Mouse (Mus musculus): Measurements from ENCODE around the gene Dolk. TPM values are rescaled to one million over a fixed set of nuclear protein-coding genes. Genes with fewer than 3 reads are reported as not detected.

The Dolk gene
- total RNA-seq (2022), result 10 to 100 TPM; 20.8 to 25.2 (median 24.1) TPM

GRCm38 (mm10) chr2:30286192-30287026, at the start of gene Dolk, which contains the start of gene Nup188:
TSS of gene Dolk (minus strand) at chr2:30286334.
TSS of gene Nup188 (plus strand) at chr2:30286397.
- DNase-seq (ENCODE audit: low spot score), result peak; percentile 95

DNA sequence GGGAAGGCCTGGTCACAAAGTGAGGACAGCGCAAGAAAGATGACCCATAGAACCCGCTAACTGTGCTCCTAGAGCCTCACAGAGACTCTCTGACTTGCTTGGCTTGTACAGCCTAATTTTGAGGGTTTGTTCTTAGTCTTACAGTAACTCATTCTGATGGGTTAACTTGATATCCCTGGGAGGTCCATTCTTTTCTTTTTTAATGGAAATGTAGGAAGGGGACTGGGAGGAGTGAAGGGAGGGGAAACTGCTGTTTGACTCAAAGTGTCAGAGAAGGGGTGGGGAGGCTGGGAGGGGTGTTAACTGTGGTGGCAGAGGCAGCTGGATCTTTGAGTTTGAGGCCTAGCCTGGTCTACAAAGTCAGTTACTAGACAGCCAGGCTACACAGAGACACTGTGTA, 49.2 kb upstream of the Dolk start:
- no peak for DNase-seq (ENCODE audit: low spot score)

GRCm38 (mm10) chr2:30328791-30329190, 42.7 kb upstream of the Dolk start:
- no peak for DNase-seq (ENCODE audit: low spot score)

DNA sequence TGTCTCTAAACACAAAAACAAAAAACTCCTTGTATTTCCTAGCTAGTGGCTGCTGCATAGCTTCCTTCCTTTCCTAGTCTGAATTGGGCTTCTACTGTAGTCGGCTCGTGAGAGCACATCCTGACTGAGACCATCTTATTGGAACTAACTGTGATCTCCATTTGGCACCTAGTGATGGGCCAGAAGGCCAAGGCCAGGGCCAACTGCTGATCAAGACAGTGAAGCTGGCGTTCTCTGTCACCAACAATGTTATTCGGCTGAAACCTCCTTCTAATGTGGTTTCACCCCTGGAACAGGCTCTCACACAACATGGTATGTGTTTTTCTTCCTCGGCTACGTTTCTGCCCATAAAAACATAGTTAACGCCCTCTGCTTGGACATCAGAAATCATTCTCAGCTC, 41.1 kb upstream of the Dolk start:
- no peak for DNase-seq (ENCODE audit: low spot score)

DNA sequence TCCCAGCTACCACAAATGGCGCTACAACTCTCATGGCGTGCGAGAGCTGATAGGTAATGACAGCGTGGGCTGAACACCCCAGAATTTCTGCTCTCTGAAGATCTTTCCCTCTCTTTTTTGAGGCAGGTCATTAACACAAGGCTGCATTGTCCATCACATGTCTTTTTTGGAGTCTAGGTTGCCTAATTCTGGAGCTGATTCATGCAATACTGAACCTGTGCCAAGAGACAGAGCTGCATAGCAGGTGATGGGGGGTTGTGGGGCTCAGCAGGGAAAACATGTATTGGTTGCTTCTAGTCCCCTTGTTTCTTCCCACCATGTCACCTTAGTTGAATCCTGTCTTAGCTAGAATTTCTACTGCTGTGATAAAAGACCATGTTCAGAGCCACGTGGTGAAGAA, 39.2 kb upstream of the Dolk start:
- DNase-seq (ENCODE audit: low spot score), result no peak

- DNase-seq (ENCODE audit: low spot score), result no peak
Measured at GRCm38 (mm10) chr2:30323111-30323510, 37.0 kb upstream of the Dolk start.

- no peak for DNase-seq (ENCODE audit: low spot score)
Measured at GRCm38 (mm10) chr2:30319260-30319659, 33.1 kb upstream of the Dolk start.

DNA sequence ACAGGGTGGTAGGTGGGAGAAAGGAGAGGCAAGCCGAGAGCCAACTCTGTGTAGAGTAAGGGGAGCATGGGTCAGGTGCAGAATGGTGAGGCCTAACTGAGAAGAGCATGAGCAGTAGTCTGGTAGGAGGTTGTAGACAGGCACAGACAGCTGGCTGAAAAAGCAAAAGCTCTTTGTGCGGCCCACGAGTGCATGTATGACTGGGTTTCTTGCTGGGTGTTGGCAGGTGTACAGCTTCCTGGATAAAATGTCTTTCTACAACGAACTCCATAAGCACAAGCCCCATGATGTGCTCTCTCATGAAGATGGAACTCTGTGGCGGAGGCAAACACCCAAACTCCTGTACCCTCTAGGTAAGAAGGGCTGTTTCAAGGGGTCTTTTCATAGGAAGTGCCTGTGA, 30.8 kb upstream of the Dolk start:
- no peak for DNase-seq (ENCODE audit: low spot score)

DNA sequence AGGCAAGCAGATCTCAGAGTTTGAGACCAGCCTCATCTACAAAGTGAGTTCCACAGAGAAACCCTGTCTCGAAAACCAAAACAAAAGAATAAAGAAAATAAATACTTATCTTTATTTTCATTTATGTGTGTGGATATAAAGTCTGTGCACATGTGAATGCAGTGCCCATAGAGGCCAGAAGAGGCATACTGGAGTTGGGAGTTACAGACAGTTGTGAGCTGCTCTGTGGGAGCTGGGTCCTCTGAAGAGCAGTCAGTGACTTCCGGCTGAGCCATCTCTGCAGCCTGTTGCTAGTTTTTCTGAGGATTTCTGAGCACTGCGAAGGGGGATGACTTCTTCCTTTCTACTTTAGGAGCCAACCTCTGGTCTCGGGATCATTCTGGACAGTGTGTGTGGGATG, 30.0 kb upstream of the Dolk start:
- DNase-seq (ENCODE audit: low spot score), result no peak

DNA sequence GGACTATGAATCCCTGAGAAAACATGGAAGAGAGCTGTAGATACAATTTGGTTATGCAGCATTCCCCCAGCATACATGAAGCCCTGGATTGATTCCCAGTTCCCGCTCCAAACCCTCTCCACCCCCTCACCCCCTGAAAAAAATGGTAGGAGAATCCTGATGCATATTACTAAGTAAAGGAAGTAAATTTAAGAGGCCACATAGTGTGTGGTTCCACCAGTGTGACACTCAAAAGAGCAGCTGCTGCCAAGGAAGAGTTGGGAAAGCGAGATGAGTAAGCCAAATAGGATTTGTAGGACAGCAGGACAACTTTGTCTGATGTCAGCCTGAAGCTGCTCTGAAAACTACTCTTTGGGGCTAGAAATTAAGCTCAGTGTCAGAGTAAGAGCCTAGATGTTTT, 25.3 kb upstream of the Dolk start:
- no peak for DNase-seq (ENCODE audit: low spot score)

GRCm38 (mm10) chr2:30309351-30309750, 23.2 kb upstream of the Dolk start:
- DNase-seq (ENCODE audit: low spot score), result no peak

GRCm38 (mm10) chr2:30306087-30306486, 20.0 kb upstream of the Dolk start:
- DNase-seq (ENCODE audit: low spot score), result no peak

DNA sequence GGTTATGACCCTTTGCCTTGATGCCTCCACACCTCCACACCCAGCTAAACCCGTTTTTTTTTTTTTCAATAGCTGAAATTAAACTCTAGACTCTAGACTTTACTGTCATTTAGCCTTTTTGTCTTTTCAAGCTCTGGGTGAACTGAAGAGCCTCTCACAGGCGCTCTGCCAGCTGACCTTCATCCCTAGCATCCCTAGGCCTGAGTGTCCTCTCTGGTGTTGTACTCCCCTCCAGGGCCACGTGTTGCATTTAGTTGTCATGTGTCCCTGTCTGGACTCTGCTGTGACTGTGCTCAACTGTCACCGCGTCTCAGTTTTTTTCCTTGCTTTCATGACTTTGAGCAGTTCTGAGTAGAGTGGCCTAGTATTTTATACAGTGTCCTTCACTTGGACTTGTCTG, 13.8 kb upstream of the Dolk start:
- no peak for DNase-seq (ENCODE audit: low spot score)

DNA sequence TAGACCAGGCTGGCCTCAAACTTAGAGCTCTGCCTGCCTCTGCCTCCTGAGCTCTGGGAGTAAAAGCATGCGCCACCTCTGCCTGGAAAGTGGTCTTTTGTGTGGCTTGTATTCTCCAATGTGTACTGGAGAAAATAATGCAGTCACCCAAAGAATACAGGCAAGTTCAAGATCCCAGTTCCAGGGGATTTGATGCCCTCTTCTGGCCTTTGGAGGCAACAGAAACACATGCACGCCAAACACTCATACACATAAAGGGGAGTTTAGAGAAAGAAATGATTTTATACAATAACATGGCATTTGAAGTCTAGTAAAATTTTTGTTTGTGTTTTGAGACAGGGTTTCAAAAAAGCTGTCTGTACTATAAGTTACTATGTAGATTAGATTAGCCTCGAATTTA, 13.4 kb upstream of the Dolk start:
- no peak for DNase-seq (ENCODE audit: low spot score)

DNA sequence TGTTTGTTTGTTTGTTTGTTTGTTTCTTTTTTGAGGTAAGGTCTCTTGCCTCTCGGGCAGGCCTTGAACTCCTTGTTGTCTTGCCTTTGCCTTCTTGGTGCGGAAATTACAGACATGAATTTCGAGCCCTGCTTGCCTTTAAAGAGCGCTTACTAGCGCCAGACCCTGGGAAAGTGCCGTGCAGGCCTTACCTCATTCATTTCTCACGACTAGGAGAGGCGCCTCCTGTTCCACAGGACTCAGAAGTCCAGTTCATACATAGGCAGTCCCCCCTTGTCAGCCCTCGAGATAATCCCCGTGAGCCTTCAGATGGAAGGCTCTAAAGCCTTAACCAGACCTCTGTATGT, 866 bp upstream of the Dolk start:
- no peak for DNase-seq (ENCODE audit: low spot score)

DNA sequence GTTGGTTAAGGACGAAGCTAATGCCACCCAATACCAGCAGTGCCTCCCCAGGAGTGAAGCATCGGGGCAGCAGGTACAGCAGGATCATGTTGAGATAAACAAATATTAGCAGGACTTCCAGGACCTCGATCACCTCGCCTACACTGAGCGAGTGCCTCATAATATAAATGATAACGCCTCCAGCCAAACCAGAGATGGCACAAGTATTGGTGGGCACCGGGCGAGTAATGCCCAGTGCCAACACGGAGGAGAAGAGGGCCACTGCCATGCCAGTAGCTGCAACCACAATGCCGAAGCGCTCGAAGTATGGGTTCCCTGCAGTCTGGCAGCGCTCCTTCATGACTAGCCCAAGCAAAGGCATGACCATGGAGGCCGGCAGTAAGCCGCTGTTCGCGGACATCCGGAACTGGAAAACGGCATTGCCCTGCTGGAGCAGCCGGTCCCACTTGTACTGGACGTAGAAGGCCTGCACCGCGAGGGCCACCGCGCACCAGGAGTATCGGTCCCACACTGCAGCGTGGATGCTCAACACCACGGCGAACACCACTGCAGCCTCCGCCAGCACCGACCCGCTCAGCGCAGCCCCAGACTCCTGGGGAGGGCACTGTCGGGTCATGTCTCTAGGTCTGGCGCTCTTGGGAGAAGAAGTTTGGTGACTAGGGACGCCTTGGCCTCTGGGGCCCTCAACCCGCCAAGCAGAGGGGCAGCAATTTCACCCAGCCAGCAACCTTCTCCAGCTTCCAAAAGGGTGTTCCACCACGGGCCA, 535 bp downstream of the Dolk start:
- DNase-seq (ENCODE audit: low spot score), result no peak

GRCm38 (mm10) chr2:30285004-30285403, 1.1 kb downstream of the Dolk start:
- no peak for DNase-seq (ENCODE audit: low spot score)

DNA sequence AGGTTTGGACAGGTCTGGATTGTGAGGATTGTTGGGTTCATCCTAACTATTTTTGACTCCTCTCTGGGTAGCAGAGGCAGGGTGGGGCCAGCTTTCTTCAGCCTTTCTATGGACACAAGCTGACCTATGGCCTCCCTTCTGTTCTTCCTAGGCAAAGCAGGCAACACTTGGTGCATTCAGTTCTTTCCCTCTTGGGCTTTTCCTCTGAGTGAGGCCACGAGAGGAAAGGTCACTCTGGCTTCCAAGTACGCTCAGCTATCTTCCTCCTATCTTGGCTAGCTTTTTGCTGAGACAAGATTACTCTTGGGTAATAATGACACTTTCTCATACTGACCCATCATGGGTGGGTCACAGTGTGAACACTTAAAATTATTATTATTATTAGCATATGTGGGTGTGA, 2.9 kb downstream of the Dolk start:
- DNase-seq (ENCODE audit: low spot score), result no peak

DNA sequence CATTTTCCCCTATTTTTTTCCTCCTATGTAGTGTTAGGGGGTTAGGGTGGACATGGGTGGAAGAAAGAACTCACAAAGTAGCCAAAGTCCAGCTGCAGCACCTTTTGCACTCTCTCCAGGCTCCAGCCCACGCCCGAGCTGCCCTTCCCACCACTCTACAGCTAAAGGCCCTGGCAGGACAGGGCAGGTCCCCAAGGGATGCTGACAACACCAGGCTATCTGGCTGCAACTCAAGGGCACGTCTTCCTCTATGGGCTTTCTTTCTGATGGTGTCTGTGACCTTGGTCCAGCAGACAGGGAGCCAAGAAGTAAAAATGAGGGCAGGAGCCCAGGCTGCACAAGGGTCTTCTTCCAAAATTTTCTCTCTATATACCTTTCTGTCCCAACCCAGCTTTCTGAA, 4.5 kb downstream of the Dolk start:
- DNase-seq (ENCODE audit: low spot score), result no peak

DNA sequence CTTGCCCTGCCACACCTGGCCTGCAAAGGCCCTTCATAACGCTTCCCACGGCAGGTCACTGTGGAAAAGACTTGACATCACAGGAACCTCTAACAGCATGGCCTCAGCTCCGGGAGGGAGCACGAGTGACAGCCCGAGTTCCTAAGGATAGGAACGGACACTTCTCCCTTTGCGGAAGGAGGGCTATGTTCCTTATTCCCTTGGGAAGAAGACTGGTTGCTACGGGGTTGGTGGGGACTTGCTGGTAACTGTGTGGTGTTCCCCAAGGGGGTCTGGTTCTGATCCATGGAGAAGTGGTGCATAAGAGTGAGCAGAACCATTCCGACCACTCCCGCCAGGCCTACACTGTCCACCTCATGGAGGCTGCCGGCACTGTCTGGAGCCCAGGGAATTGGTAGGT, 5.4 kb downstream of the Dolk start, which contains the start of gene Gm28038:
Gene Gm28038, plus strand, starts transcription at position 301 of the 400 bp plus-strand sequence.
- DNase-seq (ENCODE audit: low spot score), result no peak

DNA sequence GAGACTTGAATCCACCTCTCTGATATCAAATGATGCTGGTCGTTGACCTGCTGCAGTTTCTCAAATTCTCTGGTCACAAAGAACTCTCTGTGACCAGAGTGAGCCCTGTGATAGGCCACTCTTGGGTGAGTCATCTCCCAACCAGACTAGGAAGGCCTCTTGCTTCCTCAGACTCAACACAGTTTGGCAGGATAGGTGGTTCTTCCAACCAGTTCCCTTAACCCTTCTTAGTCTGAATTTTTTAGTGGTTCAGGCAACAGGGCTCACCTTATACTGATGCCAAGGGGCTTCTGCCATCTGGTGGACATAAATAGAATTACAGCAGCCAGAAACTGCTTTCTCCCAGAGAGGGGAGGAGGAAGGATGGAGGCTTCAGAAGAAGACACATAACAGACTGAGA, 16.0 kb downstream of the Dolk start:
- peak; percentile 92 for DNase-seq (ENCODE audit: low spot score)

DNA sequence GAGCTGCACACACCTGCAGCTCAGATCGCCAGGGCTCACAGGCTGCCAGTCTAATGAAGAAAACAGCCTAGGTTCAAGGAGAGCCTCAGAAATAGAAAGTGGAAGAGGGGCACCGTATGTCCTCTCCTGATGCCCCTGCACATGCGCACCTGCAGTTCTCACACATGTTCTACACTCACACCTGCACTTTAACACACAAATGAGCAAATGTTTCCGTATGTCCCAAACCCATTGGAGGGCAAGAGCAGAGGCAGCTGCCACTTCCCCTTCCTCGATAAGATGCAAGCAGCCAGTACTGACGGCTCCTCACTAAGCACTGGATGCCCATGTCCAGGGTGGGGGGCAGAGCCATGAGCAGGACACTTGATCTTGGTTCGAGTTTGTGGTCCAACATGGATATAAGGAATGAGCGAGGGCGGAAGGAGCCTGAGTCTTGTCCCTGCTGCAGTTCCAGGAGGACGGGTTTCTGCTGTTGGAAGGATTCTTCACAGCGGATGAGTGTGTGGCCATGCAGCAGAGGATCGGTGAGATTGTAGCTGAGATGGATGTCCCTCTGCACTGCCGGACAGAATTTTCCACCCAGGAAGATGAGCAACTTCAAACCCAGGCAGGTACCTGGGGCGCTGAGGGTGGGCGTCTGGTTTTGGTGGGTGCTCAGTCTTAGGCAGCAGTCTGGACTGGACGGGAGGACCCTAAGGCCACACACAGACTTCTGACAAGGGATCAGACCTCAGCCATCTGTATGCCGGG, 16.7 kb downstream of the Dolk start:
- DNase-seq (ENCODE audit: low spot score), result no peak

Data from heart, adult 8-10 months (tissue).